Mouse (Mus musculus) erythroblast, adult 5-6 weeks (primary cell): Measurements from ENCODE around the gene Cd300a. TPM values are rescaled to one million over a fixed set of nuclear protein-coding genes. Genes with fewer than 3 reads are reported as not detected.

Experiments
- ATAC-seq: replicated peaks from 2 replicates; pipeline ENCODE4 v1.8.0; 2016; ENCODE audit warnings: moderate number of reproducible peaks, mild to moderate bottlenecking, moderate TSS enrichment, inconsistent platforms; ENCODE audit not compliant: poor library complexity, low FRiP score, severe bottlenecking
- total RNA-seq, 2 experiments: library from RNA; stranded (forward) in 1 of 2; stranded (reverse) in 1 of 2; fragments of 150-400 nt in 1 of 2; fragments of 200-764, 138-1000 nt in 1 of 2; gene quantifications; 2 replicates each; pipeline versions ENCODE4 v1.2.3 to v1.2.4; 2015 to 2017; ENCODE audit warnings: low replicate concordance in 2 of 2

Cd300a gene
- total RNA-seq, 2 experiments from 2014 or later = 3.7 to 3.8 TPM

- ATAC-seq = no peak
Observed at GRCm38 (mm10) chr11:114865999-114866398, 23.8 kb upstream of the Cd300a start.

DNA sequence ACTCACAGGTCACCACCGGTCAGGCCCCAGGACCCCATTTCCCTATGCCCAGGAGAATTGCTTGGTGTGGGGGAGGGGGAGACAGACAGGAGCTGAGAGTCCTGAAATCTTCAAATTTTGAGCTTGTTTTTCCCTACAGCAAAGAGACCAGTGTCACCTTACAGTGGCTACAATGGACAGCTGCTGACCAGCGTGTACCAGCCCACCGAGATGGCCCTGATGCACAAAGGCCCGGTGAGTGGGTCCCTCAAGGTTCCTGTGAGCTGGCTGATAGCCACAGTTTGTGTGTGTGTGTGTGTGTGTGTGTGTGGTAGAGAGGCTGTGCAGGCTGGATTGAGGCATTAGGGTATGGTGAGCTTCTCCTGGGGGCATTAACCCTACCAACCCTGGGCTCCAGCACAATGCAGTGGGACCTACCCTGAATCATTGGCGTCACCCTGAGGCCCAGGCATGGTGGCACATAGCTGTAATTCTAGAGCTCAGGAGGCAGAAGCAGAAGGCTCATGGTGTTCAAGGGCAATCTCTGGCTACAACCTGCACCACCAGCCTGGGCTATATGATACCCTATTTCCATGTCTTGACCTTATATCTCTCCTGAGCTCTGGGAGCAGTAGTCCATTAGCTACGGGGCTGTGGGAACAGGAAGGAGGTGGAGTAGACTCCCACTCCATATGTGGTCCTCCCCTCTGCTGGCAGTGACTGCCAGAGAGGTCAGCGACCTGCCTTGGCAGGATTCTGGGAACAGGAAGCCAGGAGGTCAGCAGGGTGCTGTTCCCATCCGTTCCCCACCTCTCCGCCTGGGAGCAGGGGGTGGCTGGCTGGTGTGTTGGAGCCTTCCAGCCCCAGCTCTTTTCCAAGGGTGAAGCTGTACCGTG is 23.1 kb upstream of the Cd300a start:
- ATAC-seq = no peak; the same call in 1 of the 2 replicates

DNA sequence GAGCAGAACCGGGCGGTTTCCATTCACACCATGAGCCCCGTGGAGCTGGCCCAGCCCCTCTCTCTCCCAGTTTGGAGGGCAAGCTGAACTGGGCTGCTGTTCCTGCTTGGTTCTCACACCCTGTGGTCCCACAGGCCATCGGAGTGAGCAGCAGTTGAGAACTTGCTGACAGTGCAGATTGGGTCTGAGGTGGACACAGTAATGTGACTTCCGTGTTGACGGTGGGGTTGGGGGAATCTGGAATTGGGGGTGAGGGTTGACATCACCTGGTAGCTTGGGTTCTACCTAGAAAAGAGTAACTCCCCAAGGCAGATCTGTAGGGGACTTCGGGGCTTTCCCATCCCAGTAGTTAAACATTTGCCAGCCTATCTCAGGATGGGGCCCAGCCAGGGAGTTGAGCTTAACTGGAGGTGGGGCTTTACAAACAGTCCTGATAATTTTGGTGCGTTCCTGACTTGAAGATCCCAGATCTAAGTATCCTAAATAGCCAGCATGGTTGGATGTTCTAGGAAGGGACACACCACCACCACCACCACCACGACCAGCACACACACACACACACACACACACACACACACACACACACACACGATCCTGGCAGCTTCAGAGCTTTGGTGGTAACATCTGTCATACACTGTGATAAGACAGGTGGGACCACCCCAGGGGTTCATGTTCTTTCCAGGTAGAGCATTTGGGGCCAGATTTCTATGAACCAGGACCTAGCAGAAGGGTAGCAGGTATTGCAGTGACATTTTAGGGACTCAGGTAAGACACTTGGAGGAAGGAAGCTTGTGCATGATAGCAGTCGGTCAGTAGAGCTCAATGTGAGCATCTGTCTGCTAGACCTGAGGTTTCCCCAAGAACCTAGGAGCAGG is 22.2 kb upstream of the Cd300a start:
- no peak for ATAC-seq

DNA sequence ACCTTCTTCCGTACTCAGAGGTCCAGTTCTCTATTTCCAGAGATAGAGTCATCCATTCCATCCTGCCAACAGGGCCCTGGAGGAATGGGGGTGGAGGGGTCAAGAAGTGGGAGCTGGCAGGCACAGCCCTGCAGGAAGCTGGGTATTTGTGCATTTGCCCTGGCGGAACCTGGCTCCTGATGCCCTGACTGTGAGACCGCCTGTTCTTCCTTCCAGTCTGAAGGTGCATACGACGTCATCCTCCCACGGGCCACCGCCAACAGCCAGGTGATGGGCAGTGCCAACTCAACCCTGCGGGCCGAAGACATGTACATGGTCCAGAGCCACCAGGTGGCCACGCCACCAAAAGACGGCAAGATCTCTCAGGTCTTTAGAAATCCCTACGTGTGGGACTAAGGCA is 21.6 kb upstream of the Cd300a start:
- no peak for ATAC-seq

DNA sequence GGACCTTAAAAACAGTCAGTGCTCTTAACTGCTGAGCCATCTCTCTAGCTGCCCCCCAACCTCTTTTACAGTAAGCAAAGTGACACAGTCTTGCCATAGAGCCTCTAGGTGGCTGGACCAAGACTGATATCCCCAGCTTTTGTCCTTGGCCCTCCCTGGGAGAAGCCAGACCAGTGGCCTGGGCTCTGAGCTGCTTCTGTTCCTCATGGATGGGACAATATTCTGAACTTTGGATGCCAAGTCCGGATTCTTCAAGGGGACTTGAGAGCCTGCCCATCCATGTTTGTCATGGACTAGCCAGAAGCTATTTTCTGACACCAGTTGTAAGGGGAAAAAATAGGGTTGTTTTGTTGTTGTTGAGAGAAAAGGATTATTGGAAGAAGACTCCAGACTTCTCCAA is 20.1 kb upstream of the Cd300a start:
- ATAC-seq = no peak

DNA sequence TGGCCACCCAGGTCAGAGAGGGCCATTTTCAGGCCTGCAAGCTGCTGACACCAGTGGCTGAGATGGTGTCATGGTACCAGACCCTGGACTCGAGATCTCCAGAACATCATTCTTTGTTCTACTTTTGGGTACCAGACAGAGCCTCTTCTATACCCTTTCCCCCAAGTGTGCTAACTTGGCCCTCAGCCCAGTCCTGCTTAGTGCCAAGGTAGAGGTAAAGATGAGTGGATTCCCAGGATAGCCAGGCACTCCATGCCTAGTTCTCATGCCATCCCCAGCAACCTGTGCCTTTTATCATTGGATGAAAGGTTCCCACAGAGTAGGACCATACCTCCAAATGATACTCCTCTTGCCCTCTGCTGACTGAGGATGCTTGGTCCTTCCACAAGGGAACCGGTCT is 18.3 kb upstream of the Cd300a start:
- no peak for ATAC-seq

DNA sequence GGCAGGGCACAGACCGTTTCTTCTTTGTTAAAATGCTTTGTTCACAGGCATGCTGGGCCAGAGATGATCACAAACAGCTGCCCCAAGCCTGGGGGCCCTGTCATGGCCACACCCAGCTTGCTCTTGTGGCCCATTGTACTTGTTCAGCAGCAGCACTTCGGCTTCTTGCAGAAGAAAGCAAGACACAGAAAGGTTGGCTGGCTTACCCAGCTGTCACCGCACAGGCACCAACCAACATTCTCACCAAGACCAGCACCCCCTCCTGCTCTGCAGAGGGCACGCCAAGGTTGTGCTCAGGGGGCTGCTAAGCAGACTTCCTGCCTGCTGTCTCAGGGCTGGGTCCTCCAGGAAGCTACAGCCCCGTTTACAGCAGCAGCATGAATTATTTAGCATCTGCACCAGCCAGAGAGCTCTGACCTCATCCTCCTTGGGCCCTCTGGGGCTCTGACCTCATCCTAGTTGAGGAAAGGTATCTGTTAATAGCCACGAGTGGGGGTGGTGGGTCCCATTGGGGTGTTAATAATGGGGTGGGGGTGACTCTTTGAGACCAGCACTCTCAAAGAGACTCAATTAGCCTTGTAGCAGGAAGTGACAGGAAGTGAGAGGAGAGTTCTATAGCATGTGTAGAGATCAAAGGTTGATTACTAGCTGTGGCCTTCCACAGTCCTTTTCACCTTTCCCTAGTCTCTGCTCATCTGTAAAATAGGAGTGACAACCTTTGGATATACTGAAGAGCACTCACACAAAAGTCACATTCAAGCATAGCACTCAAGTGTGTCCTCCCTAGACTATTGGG is 16.6 kb upstream of the Cd300a start:
- no peak for ATAC-seq

GRCm38 (mm10) chr11:114874226-114875145 is 15.4 kb upstream of the Cd300a start:
- ATAC-seq = 0 out of 2 replicates have a peak, but pooled peaks have one; percentile 53

DNA sequence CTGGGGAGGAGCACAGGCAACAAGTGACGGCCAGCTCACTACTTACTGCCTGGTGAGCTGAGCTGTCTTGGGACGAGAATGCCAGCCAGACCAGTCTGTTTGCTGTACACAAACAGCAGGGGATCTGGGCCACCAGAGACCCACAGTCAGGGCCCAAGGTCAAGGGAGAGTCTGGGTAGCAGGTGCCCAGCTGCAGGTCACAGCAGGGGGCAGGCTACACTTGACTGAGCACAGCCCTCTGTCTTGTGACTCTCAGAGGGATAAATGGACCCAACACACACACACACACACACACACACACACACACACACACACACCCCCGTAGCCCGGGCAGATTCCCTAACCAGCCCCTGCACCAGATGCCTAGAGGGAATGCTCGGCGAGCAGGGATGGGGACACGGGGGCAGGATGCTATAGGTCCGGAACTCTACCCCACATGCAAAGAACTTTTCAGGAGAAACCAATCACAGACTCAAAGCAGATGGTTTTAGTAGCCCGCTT is 14.5 kb upstream of the Cd300a start:
- ATAC-seq = no peak

GRCm38 (mm10) chr11:114876176-114876575 is 13.7 kb upstream of the Cd300a start:
- ATAC-seq = no peak

- ATAC-seq = no peak
Observed at GRCm38 (mm10) chr11:114876621-114877020, 13.2 kb upstream of the Cd300a start.

DNA sequence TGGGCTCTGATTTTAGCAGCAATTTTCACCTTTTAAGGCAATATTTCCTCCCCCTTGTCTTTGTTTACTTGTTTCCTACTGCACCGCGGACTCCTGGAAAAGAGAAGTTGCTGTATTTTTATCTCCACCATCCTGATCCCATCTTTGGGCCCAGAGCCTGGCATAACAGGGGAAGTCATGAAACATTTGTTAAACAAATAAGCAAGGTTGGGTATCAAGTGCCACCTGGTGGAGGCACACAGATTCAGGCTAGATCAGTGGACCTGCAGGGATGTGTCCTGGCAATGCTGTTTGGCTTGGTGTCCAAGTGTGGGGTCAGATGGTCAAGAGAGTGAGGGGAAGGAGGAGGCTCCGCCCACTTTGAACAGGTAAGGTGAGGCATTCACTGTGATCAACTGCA is 12.7 kb upstream of the Cd300a start:
- no peak for ATAC-seq

- ATAC-seq = no peak
Observed at GRCm38 (mm10) chr11:114879666-114880065, 10.2 kb upstream of the Cd300a start.

DNA sequence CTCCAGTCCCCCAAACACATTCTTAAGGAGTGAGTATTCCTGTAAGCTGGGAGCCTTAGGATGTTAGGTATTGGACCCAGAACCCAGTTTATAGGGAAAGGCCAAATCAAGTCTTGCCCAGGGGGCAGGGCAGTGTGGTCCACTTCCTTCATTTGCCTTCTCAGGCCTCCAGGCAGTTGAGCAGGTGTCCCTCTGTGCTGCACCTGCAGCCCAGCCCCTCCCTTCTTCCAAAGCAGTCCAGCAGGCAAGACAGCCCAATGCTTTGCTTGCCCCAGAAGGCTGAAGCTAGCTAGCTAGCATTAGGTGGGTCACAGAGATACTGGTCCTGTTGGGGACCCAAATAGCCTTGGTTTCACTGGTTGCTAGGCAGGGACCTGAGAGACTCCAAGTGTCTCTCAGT is 9.7 kb upstream of the Cd300a start:
- ATAC-seq = no peak

- ATAC-seq = no peak
Observed at GRCm38 (mm10) chr11:114880589-114880988, 9.3 kb upstream of the Cd300a start.

- no peak for ATAC-seq
Observed at GRCm38 (mm10) chr11:114883251-114883789, 6.5 kb upstream of the Cd300a start.

- no peak for ATAC-seq
Observed at GRCm38 (mm10) chr11:114884380-114885100, 5.3 kb upstream of the Cd300a start.

GRCm38 (mm10) chr11:114890542-114890941 is 701 bp downstream of the Cd300a start:
- ATAC-seq = no peak
